Mouse (Mus musculus) midbrain, embryonic 13.5 days (tissue): ENCODE data around the gene Nprl2. TPM values are rescaled to one million over a fixed set of nuclear protein-coding genes. Genes with fewer than 3 reads are reported as not detected.
A peak's percentile ranks its signal among the peaks of the same experiment; 100 is the strongest.

Source experiments
- ATAC-seq: fragments of 200-750 bp; cut with Nextera tagmentation; 2 replicates; pipeline ENCODE4 v1.8.0; 2017; ENCODE audit warnings: mild to moderate bottlenecking, moderate TSS enrichment, moderate library complexity
- H3K27ac ChIP-seq: fragments of 300-500 bp; sonication (generic); 2 replicates; pipeline ENCODE4 v1.5.1; 2015; ENCODE audit warnings: inconsistent platforms, mild to moderate bottlenecking, moderate library complexity
- H3K27me3 ChIP-seq: fragments of 300-500 bp; sonication (generic); 2 replicates; pipeline ENCODE4 v1.6.1; 2015; ENCODE audit warnings: mild to moderate bottlenecking, inconsistent platforms
- H3K36me3 ChIP-seq: fragments of 300-500 bp; sonication (generic); 2 replicates; pipeline ENCODE4 v1.6.1; 2015; ENCODE audit warnings: mild to moderate bottlenecking, inconsistent platforms
- H3K4me1 ChIP-seq: fragments of 300-500 bp; sonication (generic); replicated peaks from 2 replicates; pipeline ENCODE4 v1.6.1; 2015; ENCODE audit warnings: inconsistent platforms
- H3K4me2 ChIP-seq: fragments of 300-500 bp; sonication (generic); replicated peaks from 2 replicates; pipeline ENCODE4 v1.6.1; 2015; ENCODE audit warnings: moderate library complexity, mild to moderate bottlenecking, inconsistent platforms
- H3K4me3 ChIP-seq: fragments of 300-500 bp; sonication (generic); replicated peaks from 2 replicates; pipeline ENCODE4 v1.5.1; 2015; ENCODE audit warnings: mild to moderate bottlenecking, inconsistent platforms
- H3K9ac ChIP-seq: fragments of 300-500 bp; sonication (generic); replicated peaks from 2 replicates; pipeline ENCODE4 v1.6.1; 2015; ENCODE audit warnings: mild to moderate bottlenecking, inconsistent platforms
- H3K9me3 ChIP-seq: fragments of 300-500 bp; sonication (generic); 2 replicates; pipeline ENCODE4 v1.6.1; 2016; ENCODE audit warnings: mild to moderate bottlenecking, inconsistent platforms
- WGBS: fragments of 180-500 bp; shearing (Covaris S2); methylation state at CpG from one replicate; pipeline ENCODE4 v1.1.7; 2015; 5-methylcytosine and 5-hydroxymethylcytosine counted together
- polyA plus RNA-seq: library from polyadenylated mRNA; unstranded; fragments of >200 nt; fragmentation: Nextera tagmentation; extraction: Ambion mirVana; gene quantifications from 2 replicates; pipeline ENCODE4 v1.2.1, GENCODE M21; 2015

Nprl2 gene
- polyA plus RNA-seq, 1 experiment from 2014 or later: 67.7 TPM

- Histone ChIP-seq H3K4me2 (no peak overlapping the region), H3K4me1 (peaks cover 54% of the 10 kb centered on the region), H3K36me3 (peaks cover 49% of the 10 kb centered on the region), H3K4me3 (no peak overlapping the region), H3K9me3 (no peaks in the 10 kb centered on the region), H3K27me3 (no peaks in the 10 kb centered on the region), H3K27ac (no peak overlapping the region), H3K9ac (no peak overlapping the region)
- WGBS: 95% methylated on average over 8 of the region's 8 CpGs
- no peak for ATAC-seq
Measured at GRCm38 (mm10) chr9:107539940-107540339, 2.1 kb upstream of the Nprl2 start.

- Histone ChIP-seq H3K4me1 (peaks cover 49% of the 10 kb centered on the region), H3K27me3 (no peaks in the 10 kb centered on the region), H3K4me2 (peak overlapping the region; percentile 87), H3K36me3 (peaks cover 53% of the 10 kb centered on the region), H3K9me3 (no peaks in the 10 kb centered on the region), H3K4me3 (peak overlapping the region; percentile 55; the same call in 1 of the 2 replicates), H3K27ac (no peak overlapping the region), H3K9ac (peak overlapping the region; percentile 77)
- 81% methylated on average over 4 of the region's 4 CpGs for WGBS
- no peak for ATAC-seq
Measured at GRCm38 (mm10) chr9:107540420-107540819, 1.6 kb upstream of the Nprl2 start.

GRCm38 (mm10) chr9:107541005-107541404 is 1.0 kb upstream of the Nprl2 start:
- peak overlapping the region; percentile 87 for H3K4me2 ChIP-seq
- WGBS: 47% methylated on average over 10 of the region's 10 CpGs
- peaks cover 53% of the 10 kb centered on the region for H3K36me3 ChIP-seq
- no peak for ATAC-seq
- H3K9me3 ChIP-seq: no peaks in the 10 kb centered on the region
- no peaks in the 10 kb centered on the region for H3K27me3 ChIP-seq
- H3K27ac ChIP-seq: no peak overlapping the region
- peaks cover 46% of the 10 kb centered on the region for H3K4me1 ChIP-seq
- peak overlapping the region; percentile 55 for H3K4me3 ChIP-seq
- H3K9ac ChIP-seq: peak overlapping the region; percentile 77

GRCm38 (mm10) chr9:107542352-107542686 is 293 bp downstream of the Nprl2 start:
- WGBS: under 1% methylated on average over 11 of the region's 11 CpGs
- ATAC-seq: peak; percentile 13
- peaks cover 46% of the 10 kb centered on the region for H3K4me1 ChIP-seq
- H3K36me3 ChIP-seq: peaks cover 53% of the 10 kb centered on the region
- peak overlapping the region; percentile 77 for H3K9ac ChIP-seq
- peak overlapping the region; percentile 60 for H3K27ac ChIP-seq
- no peaks in the 10 kb centered on the region for H3K9me3 ChIP-seq
- H3K4me2 ChIP-seq: peak overlapping the region; percentile 87
- no peaks in the 10 kb centered on the region for H3K27me3 ChIP-seq
- peak overlapping the region; percentile 55 for H3K4me3 ChIP-seq

GRCm38 (mm10) chr9:107542721-107543120 is 695 bp downstream of the Nprl2 start:
- 41% methylated on average over 8 of the region's 8 CpGs for WGBS
- peak overlapping the region; percentile 77 for H3K9ac ChIP-seq

GRCm38 (mm10) chr9:107543299-107543698 is 1.3 kb downstream of the Nprl2 start:
- H3K4me2 ChIP-seq: peak overlapping the region; percentile 87; the same call in 1 of the 2 replicates

More at GRCm38 (mm10) chr9:107542721-107543120, 695 bp downstream of the Nprl2 start:
- H3K27ac ChIP-seq: no peak overlapping the region
- ATAC-seq: no peak
- peak overlapping the region; percentile 87 for H3K4me2 ChIP-seq
- H3K4me3 ChIP-seq: peak overlapping the region; percentile 55
- H3K4me1 ChIP-seq: peaks cover 46% of the 10 kb centered on the region
- H3K27me3 ChIP-seq: peaks cover 4% of the 10 kb centered on the region; the same call in 1 of the 2 replicates
- H3K9me3 ChIP-seq: no peaks in the 10 kb centered on the region
- peaks cover 49% of the 10 kb centered on the region for H3K36me3 ChIP-seq

GRCm38 (mm10) chr9:107544196-107544700 is 2.2 kb downstream of the Nprl2 start:
- Histone ChIP-seq H3K4me3 (no peak overlapping the region), H3K9ac (no peak overlapping the region), H3K4me2 (no peak overlapping the region), H3K36me3 (peaks cover 34% of the 10 kb centered on the region), H3K27ac (no peak overlapping the region), H3K9me3 (no peaks in the 10 kb centered on the region), H3K27me3 (peaks cover 19% of the 10 kb centered on the region), H3K4me1 (peaks cover 45% of the 10 kb centered on the region)
- 96% methylated on average over 17 of the region's 17 CpGs for WGBS
- no peak for ATAC-seq

More at GRCm38 (mm10) chr9:107543299-107543698, 1.3 kb downstream of the Nprl2 start:
- Histone ChIP-seq H3K4me3 (peak overlapping the region; percentile 55; the same call in 1 of the 2 replicates), H3K4me1 (peaks cover 45% of the 10 kb centered on the region), H3K9me3 (no peaks in the 10 kb centered on the region), H3K27ac (no peak overlapping the region), H3K36me3 (peaks cover 43% of the 10 kb centered on the region), H3K27me3 (peaks cover 9% of the 10 kb centered on the region), H3K9ac (no peak overlapping the region)
- 88% methylated on average over 11 of the region's 11 CpGs for WGBS
- no peak for ATAC-seq

- Histone ChIP-seq H3K4me2 (no peak overlapping the region), H3K4me3 (no peak overlapping the region), H3K36me3 (peaks cover 29% of the 10 kb centered on the region), H3K27me3 (peaks cover 24% of the 10 kb centered on the region), H3K9ac (no peak overlapping the region), H3K27ac (no peak overlapping the region), H3K4me1 (peaks cover 45% of the 10 kb centered on the region), H3K9me3 (no peaks in the 10 kb centered on the region)
- 93% methylated on average over 12 of the region's 12 CpGs for WGBS
- ATAC-seq: no peak
Measured at GRCm38 (mm10) chr9:107544729-107545128, 2.7 kb downstream of the Nprl2 start.

- no peak for ATAC-seq
- H3K27me3 ChIP-seq: peaks cover 28% of the 10 kb centered on the region
- H3K4me1 ChIP-seq: peaks cover 43% of the 10 kb centered on the region
- no peak overlapping the region for H3K9ac ChIP-seq
- H3K9me3 ChIP-seq: no peaks in the 10 kb centered on the region
- peaks cover 24% of the 10 kb centered on the region for H3K36me3 ChIP-seq
- H3K4me3 ChIP-seq: no peak overlapping the region
- no peak overlapping the region for H3K27ac ChIP-seq
- no peak overlapping the region for H3K4me2 ChIP-seq
- WGBS: 91% methylated on average over 10 of the region's 10 CpGs
Measured at GRCm38 (mm10) chr9:107545199-107545598, 3.2 kb downstream of the Nprl2 start.

- no peaks in the 10 kb centered on the region for H3K9me3 ChIP-seq
- no peak for ATAC-seq
- peaks cover 21% of the 10 kb centered on the region for H3K36me3 ChIP-seq
- H3K9ac ChIP-seq: no peak overlapping the region
- H3K4me3 ChIP-seq: no peak overlapping the region
- 5% methylated on average over 3 of the region's 3 CpGs for WGBS
- peaks cover 32% of the 10 kb centered on the region for H3K27me3 ChIP-seq
- no peak overlapping the region for H3K27ac ChIP-seq
- H3K4me2 ChIP-seq: no peak overlapping the region
- H3K4me1 ChIP-seq: peaks cover 41% of the 10 kb centered on the region
Measured at GRCm38 (mm10) chr9:107545602-107546001, 3.6 kb downstream of the Nprl2 start.

- Histone ChIP-seq H3K4me1 (peaks cover 46% of the 10 kb centered on the region), H3K9me3 (no peaks in the 10 kb centered on the region), H3K27me3 (peaks cover 47% of the 10 kb centered on the region), H3K9ac (peak within 1 kb of the TSS; percentile 54), H3K4me3 (peak within 1 kb of the TSS; percentile 26), H3K36me3 (peaks cover 21% of the 10 kb centered on the region), H3K4me2 (peak within 1 kb of the TSS; percentile 53), H3K27ac (peak within 1 kb of the TSS; percentile 67)
- peak; percentile 59 for ATAC-seq
- WGBS: 3% methylated on average over 20 of the region's 20 CpGs
Measured at GRCm38 (mm10) chr9:107547026-107547425, 5.0 kb downstream of the Nprl2 start, which contains the start of gene Zmynd10. Zmynd10 (plus strand) TSS chr9:107547298.

- no peak for ATAC-seq
- Histone ChIP-seq H3K4me2 (peak overlapping the region; percentile 53; the same call in 1 of the 2 replicates), H3K4me1 (peaks cover 41% of the 10 kb centered on the region), H3K27me3 (peaks cover 56% of the 10 kb centered on the region), H3K27ac (no peak overlapping the region), H3K36me3 (peaks cover 21% of the 10 kb centered on the region), H3K9ac (peak overlapping the region; percentile 54), H3K9me3 (no peaks in the 10 kb centered on the region), H3K4me3 (no peak overlapping the region)
- 80% methylated on average over 5 of the region's 5 CpGs for WGBS
Measured at GRCm38 (mm10) chr9:107547957-107548356, 5.9 kb downstream of the Nprl2 start.

GRCm38 (mm10) chr9:107548820-107549219 is 6.8 kb downstream of the Nprl2 start:
- Histone ChIP-seq H3K9ac (no peak overlapping the region; the same call in 1 of the 2 replicates), H3K4me2 (no peak overlapping the region), H3K9me3 (no peaks in the 10 kb centered on the region), H3K27me3 (peaks cover 61% of the 10 kb centered on the region), H3K4me1 (peaks cover 48% of the 10 kb centered on the region), H3K4me3 (no peak overlapping the region), H3K36me3 (peaks cover 16% of the 10 kb centered on the region), H3K27ac (no peak overlapping the region)
- WGBS: 91% methylated on average over 10 of the region's 10 CpGs
- no peak for ATAC-seq
